Mouse (Mus musculus) spleen, postnatal 10 days (tissue): Measurements from ENCODE around the gene Camk1.

Source experiments
- DNase-seq, 2 experiments: peaks; one replicate each; pipeline ENCODE4 v3.0.0; 2021 to 2022; ENCODE audit warnings: low spot score in 2 of 2

The Camk1 gene

GRCm38 (mm10) chr6:113343177-113344092 is at the start of gene Camk1:
Gene Camk1, minus strand, starts transcription at chr6:113343984.
- peak; percentile 31 to 55 for DNase-seq

GRCm38 (mm10) chr6:113392387-113393071 is 48.7 kb upstream of the Camk1 start:
- peak in 1 of 2 experiments; percentile 27 for DNase-seq

DNA sequence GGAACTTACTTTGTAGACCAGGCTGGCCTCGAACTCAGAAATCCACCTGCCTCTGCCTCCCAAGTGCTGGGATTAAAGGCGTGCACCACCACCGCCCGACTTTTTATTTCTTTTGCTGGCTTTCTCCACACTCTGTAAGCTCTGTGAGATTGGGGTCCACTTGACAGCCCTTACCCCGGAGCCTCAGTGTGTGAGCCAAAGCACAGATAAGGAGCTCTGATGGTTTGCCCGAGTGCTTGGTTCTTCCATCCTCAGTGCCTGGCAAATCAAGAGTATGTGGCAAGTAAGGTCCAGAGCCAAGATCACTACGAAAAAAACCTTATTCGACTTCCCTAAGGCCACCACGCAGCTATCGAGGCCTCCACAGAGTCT is 48.2 kb upstream of the Camk1 start:
- no peak for DNase-seq

DNA sequence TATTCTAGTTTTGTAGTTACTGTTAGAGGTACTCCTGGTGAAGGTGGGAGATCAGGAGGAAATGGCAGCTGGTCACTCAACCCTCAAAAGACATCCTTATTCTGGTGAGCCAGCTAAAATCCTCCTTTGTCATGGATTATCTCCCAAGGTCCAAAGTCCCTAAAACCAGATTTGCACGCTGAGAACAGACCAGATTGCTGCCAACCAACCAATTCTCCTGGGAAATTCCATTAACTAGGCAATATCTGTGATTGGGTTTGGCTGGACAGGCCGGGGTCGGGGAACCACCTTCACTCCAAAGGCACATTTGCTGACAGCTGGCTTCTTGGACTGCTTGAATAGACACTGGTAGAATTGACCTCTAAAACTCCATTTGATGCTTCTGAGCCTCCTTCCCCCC is 46.9 kb upstream of the Camk1 start:
- no peak for DNase-seq

- no peak for DNase-seq
These were observed 45.2 kb upstream of the Camk1 start, which contains the start of gene Ttll3 for GRCm38 (mm10) chr6:113388960-113389359. Gene Ttll3, plus strand, starts transcription at chr6:113389260.

DNA sequence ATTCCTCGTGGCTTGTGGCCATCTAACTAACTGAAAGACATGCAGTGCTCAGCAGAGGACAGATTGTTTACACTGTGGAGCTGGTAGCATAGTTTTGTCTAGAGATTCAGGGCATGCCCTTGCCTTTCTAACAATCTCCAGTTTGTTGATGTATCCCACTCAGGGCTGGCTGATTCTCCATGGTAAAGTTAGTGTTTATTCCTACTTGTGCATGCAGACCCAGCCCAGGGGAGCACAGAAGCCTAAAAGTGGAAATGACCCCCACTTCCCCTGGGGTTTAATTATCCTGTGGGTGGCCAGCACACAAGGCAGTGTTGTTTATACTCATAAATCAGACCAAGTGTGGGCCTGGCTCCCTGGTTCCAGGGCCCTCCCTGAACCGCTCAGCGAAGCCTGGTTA is 42.2 kb upstream of the Camk1 start:
- DNase-seq: no peak

DNA sequence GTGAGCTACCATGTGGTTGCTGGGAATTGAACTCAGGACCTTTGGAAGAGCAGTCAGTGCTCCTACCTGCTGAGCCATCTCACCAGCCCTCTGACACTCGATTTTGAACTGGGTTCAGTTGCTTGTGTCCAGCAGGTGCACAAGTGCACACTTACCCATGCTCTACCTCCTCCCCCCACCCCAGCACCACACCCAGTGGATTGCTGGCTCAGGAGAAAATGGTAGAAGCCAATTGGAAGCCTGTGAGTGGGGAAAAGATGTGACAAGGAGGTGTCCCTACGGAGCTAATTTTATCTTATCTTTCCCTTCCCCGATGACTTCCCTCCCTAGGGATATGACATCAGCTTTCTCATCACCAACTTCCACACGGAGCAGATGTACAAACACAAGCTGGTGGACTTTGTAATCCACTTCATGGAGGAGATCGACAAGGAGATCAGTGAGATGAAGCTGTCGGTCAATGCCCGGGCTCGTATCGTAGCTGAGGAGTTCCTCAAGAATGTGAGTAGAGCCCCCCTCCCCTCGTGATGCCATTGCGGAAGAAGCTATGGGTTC is 41.5 kb upstream of the Camk1 start:
- DNase-seq: no peak

- DNase-seq: no peak
These were observed 40.7 kb upstream of the Camk1 start for GRCm38 (mm10) chr6:113384351-113384927.

DNA sequence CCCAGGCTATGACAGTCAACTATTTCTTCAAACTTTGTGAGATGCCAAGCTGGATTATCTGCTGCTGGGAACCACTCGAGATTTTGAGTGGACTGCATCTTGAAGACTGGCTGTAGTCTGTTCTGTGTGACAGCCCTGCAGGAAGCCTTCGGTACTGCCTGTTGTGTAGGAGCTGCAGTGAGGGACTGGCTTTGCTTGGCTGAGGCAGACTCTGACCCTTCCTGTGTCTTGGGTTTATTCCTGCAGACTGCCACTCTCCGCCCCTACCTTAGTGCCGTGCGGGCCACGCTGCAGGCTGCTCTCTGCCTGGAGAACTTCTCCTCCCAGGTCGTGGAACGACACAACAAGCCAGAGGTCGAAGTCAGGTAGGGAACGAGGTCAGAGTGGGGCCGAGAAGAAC is 36.7 kb upstream of the Camk1 start:
- DNase-seq: no peak

DNA sequence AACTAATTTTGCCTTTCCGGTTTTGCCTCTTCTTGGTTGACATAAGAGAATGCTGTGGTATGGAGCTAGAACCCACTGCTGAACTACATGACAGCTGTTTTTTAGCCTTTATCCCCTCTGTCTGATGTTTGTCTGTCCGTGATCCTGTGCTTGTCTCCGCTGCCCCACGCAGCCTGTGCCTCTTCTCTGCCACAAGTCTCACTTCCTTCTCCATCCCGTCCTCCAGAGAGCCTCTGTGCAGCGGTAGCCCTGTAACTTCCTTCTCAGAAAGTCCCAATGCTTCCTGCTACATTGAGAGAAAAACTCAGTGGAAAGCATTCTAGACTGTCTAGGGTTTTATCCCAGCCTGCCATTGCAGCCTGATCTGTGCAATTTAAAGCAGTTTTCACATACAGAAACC is 35.5 kb upstream of the Camk1 start:
- peak in 1 of 2 experiments; percentile 16 for DNase-seq

- peak; percentile 92 to 94 for DNase-seq
These were observed 34.0 kb upstream of the Camk1 start, which contains the start of the genes Tada3 and Arpc4 for GRCm38 (mm10) chr6:113377496-113378385. Gene Tada3, minus strand, starts transcription at chr6:113377883. Gene Arpc4, plus strand, starts transcription at chr6:113378115.

DNA sequence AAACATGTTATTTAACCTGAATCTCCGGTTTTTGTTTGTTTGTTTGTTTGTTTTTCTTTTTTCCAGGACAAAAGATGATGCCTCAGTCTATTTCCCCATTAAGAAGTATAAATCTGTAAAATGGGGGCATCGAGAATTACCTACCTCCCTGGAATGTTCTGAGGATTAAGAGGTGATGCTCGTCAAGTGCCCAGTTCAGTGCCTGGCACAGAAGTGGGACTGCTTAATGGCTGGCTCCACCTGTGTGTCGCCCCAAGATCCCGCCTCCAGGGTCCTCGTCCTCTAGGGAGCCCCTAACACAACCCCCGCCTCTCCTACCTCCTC is 33.4 kb upstream of the Camk1 start:
- DNase-seq: no peak

- no peak for DNase-seq
These were observed 29.7 kb upstream of the Camk1 start for GRCm38 (mm10) chr6:113373491-113373890.

- DNase-seq: no peak
These were observed 26.6 kb upstream of the Camk1 start for GRCm38 (mm10) chr6:113370194-113370929.

GRCm38 (mm10) chr6:113368577-113368976 is 24.8 kb upstream of the Camk1 start:
- no peak for DNase-seq

DNA sequence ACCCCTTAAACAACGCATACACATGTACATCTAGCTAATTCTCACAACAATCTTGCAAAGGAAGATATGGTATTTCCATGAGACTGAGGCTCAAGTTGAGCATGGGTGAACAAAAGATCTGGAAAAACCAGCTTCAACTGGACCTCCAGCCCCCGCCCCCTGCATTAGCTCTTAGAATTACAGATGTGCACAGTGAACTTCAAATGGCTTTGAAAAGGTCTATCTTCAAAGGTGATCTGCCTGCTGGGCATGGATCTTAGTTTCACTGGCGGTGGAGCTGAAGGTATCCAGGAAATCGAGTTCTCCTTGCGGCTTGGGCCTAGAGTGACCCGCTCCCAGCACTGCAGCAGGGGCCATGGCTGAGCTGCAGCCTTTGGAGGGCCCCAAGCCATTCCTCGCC is 24.3 kb upstream of the Camk1 start:
- no peak for DNase-seq

GRCm38 (mm10) chr6:113367574-113367973 is 23.8 kb upstream of the Camk1 start:
- no peak for DNase-seq

DNA sequence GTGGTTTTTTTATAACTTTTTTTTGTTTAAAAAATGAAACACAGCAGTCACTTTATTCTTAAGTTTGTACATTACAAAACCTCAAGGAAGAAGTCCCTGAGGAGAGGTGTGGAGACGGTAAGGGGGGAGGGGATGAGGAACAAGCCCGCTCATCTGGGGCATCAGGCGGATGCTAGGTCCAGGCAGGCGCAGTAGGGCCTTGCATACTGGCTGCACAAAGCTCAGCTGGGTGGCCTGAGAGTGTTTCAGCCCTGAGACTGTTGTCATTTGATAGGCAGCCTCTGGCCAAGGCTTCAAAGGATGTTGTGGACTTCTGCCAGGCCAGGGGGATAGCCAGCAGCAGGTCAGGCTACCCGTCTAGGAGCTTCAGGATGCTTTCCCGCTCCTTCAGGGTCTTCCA is 22.9 kb upstream of the Camk1 start:
- DNase-seq: no peak

DNA sequence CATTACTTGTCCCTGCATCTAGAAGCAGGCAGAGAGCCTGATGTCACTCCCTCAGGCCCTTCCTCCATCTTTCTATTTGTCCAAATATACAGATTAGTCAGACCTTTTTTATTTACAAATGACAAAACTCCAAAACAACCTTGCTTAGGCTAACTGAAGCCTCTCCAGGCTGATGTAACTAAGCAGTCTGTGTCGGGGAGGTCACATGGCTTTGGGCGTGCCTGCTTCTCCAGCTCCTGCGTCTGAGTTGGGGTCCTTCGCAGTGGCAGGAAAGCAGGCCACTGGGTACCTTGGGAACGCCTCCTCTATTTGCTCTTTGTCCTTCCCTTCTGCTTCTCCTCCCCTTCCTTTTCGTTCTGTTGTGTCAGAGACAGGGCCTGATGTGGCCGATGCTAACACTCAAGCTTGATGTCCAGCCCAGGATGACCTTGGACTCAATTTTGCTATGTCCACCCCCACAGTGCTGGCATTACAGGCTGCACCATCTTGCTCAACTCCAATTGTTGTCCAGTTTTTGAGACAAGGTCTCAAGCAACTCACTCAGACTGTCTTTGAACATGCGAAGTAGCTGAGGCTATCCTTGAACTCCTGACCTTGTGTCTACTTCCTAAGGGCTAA is 20.8 kb upstream of the Camk1 start:
- no peak for DNase-seq

- DNase-seq: no peak
These were observed 18.5 kb upstream of the Camk1 start for GRCm38 (mm10) chr6:113362241-113362640.
